Mouse (Mus musculus) ES-Bruce4 (cell line): ENCODE data around the gene Abcg8.

ENCODE experiments used
- CTCF ChIP-seq: IDR thresholded peaks from one replicate; pipeline ENCODE4 v1.8.1; 2011; ENCODE audit warnings: low read depth, low read length
- EP300 ChIP-seq: IDR thresholded peaks from 2 replicates; pipeline ENCODE4 v1.6.1; 2011; ENCODE audit warnings: low read depth, low read length; ENCODE audit not compliant: insufficient read depth
- POLR2A ChIP-seq: IDR thresholded peaks from one replicate; pipeline ENCODE4 v1.8.1; 2011; ENCODE audit warnings: low read length; ENCODE audit not compliant: insufficient read depth

- TF ChIP-seq CTCF (no peak), POLR2A (no peak), EP300 (no peak)
These were observed 17.9 kb upstream of the Abcg8 start for GRCm38 (mm10) chr17:84658195-84658594.
